Mouse (Mus musculus): ENCODE measurements at regions not wholly inside any gene's neighbourhood (a gene's known extent, or its start where the extent isn't known, plus 50 kb on each side); places are given as distances from the start of the nearest gene placed in this dataset.
A peak's percentile ranks its signal among the peaks of the same experiment; 100 is the strongest.

- no peak for ATAC-seq (replicated peaks)
- no peak overlapping the region for H3K9ac ChIP-seq (replicated peaks)
- WGBS = 7% methylated on average over 3 of the region's 3 CpGs
- H3K27ac ChIP-seq (replicated peaks) = no peak overlapping the region
- peaks cover 6% of the 10 kb centered on the region for H3K4me1 ChIP-seq
- H3K9me3 ChIP-seq = no peaks in the 10 kb centered on the region
- no peak overlapping the region for H3K4me2 ChIP-seq (replicated peaks)
- H3K4me3 ChIP-seq = no peak overlapping the region
- no peaks in the 10 kb centered on the region for H3K36me3 ChIP-seq
- no peaks in the 10 kb centered on the region for H3K27me3 ChIP-seq
These were observed 157.8 kb upstream of the Map3k1 start for GRCm38 (mm10) chr13:111966627-111967026.

- no peaks in the 10 kb centered on the region for H3K27me3 ChIP-seq
- no peaks in the 10 kb centered on the region for H3K36me3 ChIP-seq
- H3K9me3 ChIP-seq = no peaks in the 10 kb centered on the region
- H3K4me2 ChIP-seq (replicated peaks) = no peak overlapping the region
- no peak for ATAC-seq (replicated peaks)
- no peak overlapping the region for H3K9ac ChIP-seq (replicated peaks)
- no peak overlapping the region for H3K4me3 ChIP-seq
- 88% methylated on average over 7 of the region's 7 CpGs for WGBS
- H3K27ac ChIP-seq (replicated peaks) = no peak overlapping the region
- H3K4me1 ChIP-seq = peaks cover 6% of the 10 kb centered on the region
These were observed 159.4 kb upstream of the Map3k1 start for GRCm38 (mm10) chr13:111968197-111968596.

- H3K27me3 ChIP-seq = no peaks in the 10 kb centered on the region
- H3K36me3 ChIP-seq = no peaks in the 10 kb centered on the region
- peaks cover 10% of the 10 kb centered on the region for H3K4me1 ChIP-seq
- H3K27ac ChIP-seq (replicated peaks) = no peak overlapping the region
- H3K4me2 ChIP-seq (replicated peaks) = no peak overlapping the region
- H3K9ac ChIP-seq (replicated peaks) = no peak overlapping the region
- no peak overlapping the region for H3K4me3 ChIP-seq
- no peaks in the 10 kb centered on the region for H3K9me3 ChIP-seq
- ATAC-seq (replicated peaks) = no peak
- 74% methylated on average over 4 of the region's 4 CpGs for WGBS
These were observed 165.5 kb upstream of the Map3k1 start for GRCm38 (mm10) chr13:111974282-111974681.

GRCm38 (mm10) chr13:111975549-111975948 lies 166.8 kb upstream of the Map3k1 start:
- no peaks in the 10 kb centered on the region for H3K27me3 ChIP-seq
- H3K27ac ChIP-seq (replicated peaks) = no peak overlapping the region
- peaks cover 22% of the 10 kb centered on the region for H3K4me1 ChIP-seq
- no peaks in the 10 kb centered on the region for H3K36me3 ChIP-seq
- no peak overlapping the region for H3K4me2 ChIP-seq (replicated peaks)
- 89% methylated on average over 3 of the region's 3 CpGs for WGBS
- no peak for ATAC-seq (replicated peaks)
- no peaks in the 10 kb centered on the region for H3K9me3 ChIP-seq
- no peak overlapping the region for H3K4me3 ChIP-seq
- no peak overlapping the region for H3K9ac ChIP-seq (replicated peaks)

- H3K9ac ChIP-seq (replicated peaks) = no peak overlapping the region
- ATAC-seq (replicated peaks) = peak; percentile 12; the same call in 1 of the 2 replicates
- WGBS = 81% methylated on average over 31 of the region's 31 CpGs
These were observed 169.2 kb upstream of the Map3k1 start for GRCm38 (mm10) chr13:111977769-111978674.

GRCm38 (mm10) chr13:111978675-111979020 lies 169.9 kb upstream of the Map3k1 start:
- Histone ChIP-seq H3K4me2 (replicated peaks) (no peak overlapping the region), H3K27me3 (no peaks in the 10 kb centered on the region), H3K9ac (replicated peaks) (no peak overlapping the region), H3K4me1 (peaks cover 24% of the 10 kb centered on the region), H3K4me3 (no peak overlapping the region), H3K27ac (replicated peaks) (no peak overlapping the region), H3K36me3 (no peaks in the 10 kb centered on the region), H3K9me3 (no peaks in the 10 kb centered on the region)
- peak; percentile 39; the same call in 1 of the 2 replicates for ATAC-seq (replicated peaks)
- 49% methylated on average over 5 of the region's 5 CpGs for WGBS

More at GRCm38 (mm10) chr13:111977769-111978674, 169.2 kb upstream of the Map3k1 start:
- Histone ChIP-seq H3K4me1 (peaks cover 24% of the 10 kb centered on the region), H3K4me2 (replicated peaks) (no peak overlapping the region), H3K36me3 (no peaks in the 10 kb centered on the region), H3K27ac (replicated peaks) (no peak overlapping the region), H3K9me3 (no peaks in the 10 kb centered on the region), H3K27me3 (no peaks in the 10 kb centered on the region), H3K4me3 (no peak overlapping the region)

GRCm38 (mm10) chr13:111979428-111980204 lies 170.8 kb upstream of the Map3k1 start:
- Histone ChIP-seq H3K27ac (replicated peaks) (no peak overlapping the region; the same call in 1 of the 2 replicates), H3K27me3 (no peaks in the 10 kb centered on the region), H3K4me1 (peaks cover 24% of the 10 kb centered on the region), H3K36me3 (no peaks in the 10 kb centered on the region), H3K9ac (replicated peaks) (no peak overlapping the region), H3K9me3 (no peaks in the 10 kb centered on the region), H3K4me2 (replicated peaks) (peak overlapping the region; percentile 26), H3K4me3 (no peak overlapping the region)
- peak; percentile 64 for ATAC-seq (replicated peaks)
- WGBS = 20% methylated on average over 17 of the region's 17 CpGs

GRCm38 (mm10) chr13:111980205-111980595 lies 171.4 kb upstream of the Map3k1 start:
- no peak overlapping the region for H3K27ac ChIP-seq (replicated peaks)
- H3K9me3 ChIP-seq = no peaks in the 10 kb centered on the region
- H3K4me2 ChIP-seq (replicated peaks) = peak overlapping the region; percentile 26
- ATAC-seq (replicated peaks) = peak; percentile 53
- H3K9ac ChIP-seq (replicated peaks) = no peak overlapping the region
- no peaks in the 10 kb centered on the region for H3K36me3 ChIP-seq
- peaks cover 24% of the 10 kb centered on the region for H3K4me1 ChIP-seq
- 28% methylated on average over 12 of the region's 12 CpGs for WGBS
- H3K27me3 ChIP-seq = no peaks in the 10 kb centered on the region
- no peak overlapping the region for H3K4me3 ChIP-seq

GRCm38 (mm10) chr13:111981103-111981502 lies 172.3 kb upstream of the Map3k1 start:
- no peak overlapping the region for H3K4me2 ChIP-seq (replicated peaks)
- H3K4me1 ChIP-seq = peaks cover 24% of the 10 kb centered on the region
- no peaks in the 10 kb centered on the region for H3K27me3 ChIP-seq
- ATAC-seq (replicated peaks) = no peak
- H3K27ac ChIP-seq (replicated peaks) = no peak overlapping the region
- H3K9me3 ChIP-seq = no peaks in the 10 kb centered on the region
- H3K36me3 ChIP-seq = no peaks in the 10 kb centered on the region
- WGBS = 90% methylated on average over 2 of the region's 2 CpGs
- H3K4me3 ChIP-seq = no peak overlapping the region
- H3K9ac ChIP-seq (replicated peaks) = no peak overlapping the region

- H3K36me3 ChIP-seq = no peaks in the 10 kb centered on the region
- H3K4me1 ChIP-seq = peaks cover 24% of the 10 kb centered on the region
- no peak overlapping the region for H3K4me2 ChIP-seq (replicated peaks)
- H3K4me3 ChIP-seq = no peak overlapping the region
- ATAC-seq (replicated peaks) = no peak
- no peak overlapping the region for H3K9ac ChIP-seq (replicated peaks)
- no peak overlapping the region for H3K27ac ChIP-seq (replicated peaks)
- WGBS = 93% methylated on average over 6 of the region's 6 CpGs
- no peaks in the 10 kb centered on the region for H3K27me3 ChIP-seq
- H3K9me3 ChIP-seq = no peaks in the 10 kb centered on the region
These were observed 174.1 kb upstream of the Map3k1 start for GRCm38 (mm10) chr13:111982796-111983460.

GRCm38 (mm10) chr13:111984081-111984574 lies 175.3 kb upstream of the Map3k1 start:
- peaks cover 16% of the 10 kb centered on the region for H3K4me1 ChIP-seq
- H3K36me3 ChIP-seq = no peaks in the 10 kb centered on the region
- H3K27ac ChIP-seq (replicated peaks) = no peak overlapping the region
- H3K9me3 ChIP-seq = no peaks in the 10 kb centered on the region
- whole genome bisulfite sequencing = 80% methylated on average over 10 of the region's 10 CpGs
- H3K27me3 ChIP-seq = no peaks in the 10 kb centered on the region
- H3K4me3 ChIP-seq = no peak overlapping the region
- H3K4me2 ChIP-seq (replicated peaks) = no peak overlapping the region
- no peak for ATAC-seq (replicated peaks)
- no peak overlapping the region for H3K9ac ChIP-seq (replicated peaks)

GRCm38 (mm10) chr13:111985406-111985805 lies 176.6 kb upstream of the Map3k1 start:
- ATAC-seq (replicated peaks) = no peak
- H3K27me3 ChIP-seq = no peaks in the 10 kb centered on the region
- H3K4me1 ChIP-seq = peaks cover 3% of the 10 kb centered on the region; the same call in 1 of the 2 replicates
- no peak overlapping the region for H3K4me2 ChIP-seq (replicated peaks)
- H3K27ac ChIP-seq (replicated peaks) = no peak overlapping the region
- no peak overlapping the region for H3K9ac ChIP-seq (replicated peaks)
- no peaks in the 10 kb centered on the region for H3K36me3 ChIP-seq
- 91% methylated on average over 5 of the region's 5 CpGs for WGBS
- no peaks in the 10 kb centered on the region for H3K9me3 ChIP-seq
- no peak overlapping the region for H3K4me3 ChIP-seq
